ENCODE assay signal across 8 mouse cellular contexts in genomic region chr13:11338297-11338616, GRCm38 (mm10).
A peak's percentile ranks its signal among the peaks of the same experiment; 100 is the strongest.
DNase-seq lines count a peak whose midpoint lies in the region; ATAC-seq lines count a peak whose summit lies in the region.

No protein-coding gene starts in this region.

- H3K4me3 ChIP-seq in forebrain, embryonic 12.5 days (replicated peaks): no peak overlapping the region
- H3K4me3 ChIP-seq in forebrain, embryonic 11.5 days (ENCODE audit: low read depth, low read length): no peak overlapping the region
- no peak overlapping the region for H3K4me3 ChIP-seq in neural tube, embryonic 15.5 days (replicated peaks)

- no peaks in the 10 kb centered on the region for H3K27me3 ChIP-seq in forebrain, embryonic 12.5 days
- no peaks in the 10 kb centered on the region for H3K27me3 ChIP-seq in forebrain, embryonic 11.5 days (ENCODE audit: control insufficient read depth, insufficient read depth, low read length)
- no peaks in the 10 kb centered on the region for H3K27me3 ChIP-seq in neural tube, embryonic 15.5 days (replicated peaks)

- H3K4me1 ChIP-seq in forebrain, embryonic 12.5 days: no peaks in the 10 kb centered on the region
- no peaks in the 10 kb centered on the region for H3K4me1 ChIP-seq in forebrain, embryonic 11.5 days (replicated peaks; ENCODE audit: control insufficient read depth, insufficient read depth, low read length)
- peaks cover 5% of the 10 kb centered on the region for H3K4me1 ChIP-seq in neural tube, embryonic 15.5 days

- peak; percentile 55; the same call in 1 of the 2 replicates for ATAC-seq in forebrain, embryonic 12.5 days (ENCODE audit: low FRiP score)
- no peak for ATAC-seq in forebrain, embryonic 11.5 days (replicated peaks; ENCODE audit: low FRiP score)
- peak; percentile 79 for ATAC-seq in neural tube, embryonic 15.5 days (ENCODE audit: low FRiP score)

- 60% methylated on average over 9 of the region's 9 CpGs for WGBS in forebrain, embryonic 12.5 days
- WGBS in forebrain, embryonic 11.5 days: 58% methylated on average over 9 of the region's 9 CpGs
- 65% methylated on average over 9 of the region's 9 CpGs for WGBS in neural tube, embryonic 15.5 days

- H3K36me3 ChIP-seq in forebrain, embryonic 12.5 days (replicated peaks): no peaks in the 10 kb centered on the region
- H3K36me3 ChIP-seq in forebrain, embryonic 11.5 days (ENCODE audit: control insufficient read depth, insufficient read depth, low read length): no peaks in the 10 kb centered on the region
- H3K36me3 ChIP-seq in neural tube, embryonic 15.5 days: no peaks in the 10 kb centered on the region

- DNase-seq in forebrain, embryonic 11.5 days (ENCODE audit: low spot score): no peak
- peak; percentile 13 to 27 for DNase-seq in cerebellum, postnatal 25 days
- DNase-seq in hindlimb bud, embryonic 11.5 days (ENCODE audit: extremely low spot score, low read depth, low spot score): peak; percentile 10
- no peak for DNase-seq in urinary bladder, adult 18-20 months (ENCODE audit: low spot score in 2 of 2)
- no peak for DNase-seq in lung, postnatal 25 days (ENCODE audit: low spot score)
- no peak for DNase-seq in thymus, postnatal 4 days

- no peak overlapping the region for H3K4me2 ChIP-seq in forebrain, embryonic 12.5 days
- H3K4me2 ChIP-seq in forebrain, embryonic 11.5 days (ENCODE audit: low read depth, low read length, severe bottlenecking): no peak overlapping the region
- no peak overlapping the region for H3K4me2 ChIP-seq in neural tube, embryonic 15.5 days

- no peak overlapping the region for H3K27ac ChIP-seq in forebrain, embryonic 12.5 days
- H3K27ac ChIP-seq in forebrain, embryonic 11.5 days (ENCODE audit: low read depth, low read length): no peak overlapping the region
- peak overlapping the region; percentile 23; the same call in 1 of the 2 replicates for H3K27ac ChIP-seq in neural tube, embryonic 15.5 days (replicated peaks)

- no peak overlapping the region for H3K9ac ChIP-seq in forebrain, embryonic 12.5 days
- no peak overlapping the region for H3K9ac ChIP-seq in forebrain, embryonic 11.5 days (ENCODE audit: low read length)
- no peak overlapping the region for H3K9ac ChIP-seq in neural tube, embryonic 15.5 days (replicated peaks)

- H3K9me3 ChIP-seq in forebrain, embryonic 12.5 days: no peaks in the 10 kb centered on the region
- H3K9me3 ChIP-seq in forebrain, embryonic 11.5 days (ENCODE audit: control insufficient read depth, low read length): no peaks in the 10 kb centered on the region
- no peaks in the 10 kb centered on the region for H3K9me3 ChIP-seq in neural tube, embryonic 15.5 days (replicated peaks)

Comparison
In these comparisons a context has a peak if more than half of its experiments do, and no peak if none do; other contexts are left out.
1. DNase-seq: peak in cerebellum, postnatal 25 days (2 of 2) and hindlimb bud, embryonic 11.5 days (single experiment); none in forebrain, embryonic 11.5 days (single experiment), urinary bladder, adult 18-20 months (0 of 2), lung, postnatal 25 days (single experiment) and thymus, postnatal 4 days (single experiment).